Mouse (Mus musculus): ENCODE measurements around the gene Smg9. TPM values are rescaled to one million over a fixed set of nuclear protein-coding genes. Genes with fewer than 3 reads are reported as not detected.
A peak's percentile ranks its signal among the peaks of the same experiment; 100 is the strongest.

The Smg9 gene
- total RNA-seq (2014; rRNA removed) = 34.5 and 52.3 TPM in 2 replicates
- 27.4 and 29.7 TPM in 2 replicates for polyA plus RNA-seq (2015; fragmentation: Nextera tagmentation; extraction: Ambion mirVana)

DNA sequence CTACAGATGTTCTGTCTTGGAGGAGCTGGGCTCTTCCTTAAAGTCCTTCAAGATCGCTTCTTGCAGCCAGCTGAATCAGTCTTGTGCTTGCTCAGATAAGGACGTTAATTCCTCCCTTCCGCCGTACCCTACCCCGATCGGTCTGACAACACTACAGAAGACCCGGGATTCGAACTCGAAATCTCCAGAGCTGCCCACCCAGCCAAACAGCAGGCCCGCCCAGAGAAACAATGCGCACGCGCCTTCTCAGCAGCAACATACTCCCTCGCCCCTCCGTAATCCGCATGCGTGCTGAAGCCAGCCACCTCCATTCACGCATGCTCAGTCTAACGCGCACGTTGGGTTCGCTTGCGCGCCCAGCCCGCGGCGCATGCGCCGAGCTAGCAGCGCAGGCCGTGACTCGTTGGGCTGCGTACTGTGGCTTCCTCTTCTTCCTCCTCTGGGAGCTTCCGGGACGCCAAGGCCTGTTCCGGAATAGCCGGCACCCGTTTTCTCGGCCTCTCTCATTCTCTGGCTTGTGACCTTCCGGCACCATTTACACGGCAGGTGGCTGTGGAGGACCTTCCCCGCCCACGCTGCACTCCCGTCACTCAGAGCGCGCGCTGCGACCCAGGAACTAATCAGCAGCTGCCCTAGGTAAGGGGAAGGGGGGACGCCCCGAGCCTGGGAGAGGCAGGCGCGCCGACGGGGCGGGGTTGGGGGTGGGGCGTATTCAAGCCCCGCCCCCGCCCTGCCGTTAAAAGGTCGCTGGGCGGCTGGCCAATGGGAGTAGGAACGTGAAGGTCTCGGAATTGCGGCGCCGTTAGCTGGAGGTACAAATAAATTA is at the start of gene Smg9:
Gene Smg9 (plus strand): TSS at position 364 of the 826 bp plus-strand sequence.
- Histone ChIP-seq H3K9me3 (ENCODE audit: low read length) (no peaks in the 10 kb centered on the region), H3K4me2 (ENCODE audit: low read depth, low read length) (peak within 1 kb of the TSS; percentile 59), H3K4me1 (ENCODE audit: insufficient read depth, low read length) (no peaks in the 10 kb centered on the region; the same call in 1 of the 2 replicates), H3K27me3 (ENCODE audit: insufficient read depth, low read length) (no peaks in the 10 kb centered on the region), H3K36me3 (ENCODE audit: insufficient read depth, low read length) (peaks cover 2% of the 10 kb centered on the region; the same call in 1 of the 2 replicates), H3K4me3 (ENCODE audit: low read length) (peak within 1 kb of the TSS; percentile 56), H3K27ac (peak within 1 kb of the TSS; percentile 96), H3K9ac (replicated peaks; ENCODE audit: low read length) (peak within 1 kb of the TSS; percentile 60)
- DNase-seq (ENCODE audit: low spot score) (peak; percentile 100), ATAC-seq (peak; percentile 96)
- peak; percentile 8; the same call in 1 of the 2 replicates for TF ChIP-seq CTCF (IDR thresholded peaks at IDR 0.05; ENCODE audit: low read depth)
- WGBS = 3% methylated on average over 66 of the region's 66 CpGs

DNA sequence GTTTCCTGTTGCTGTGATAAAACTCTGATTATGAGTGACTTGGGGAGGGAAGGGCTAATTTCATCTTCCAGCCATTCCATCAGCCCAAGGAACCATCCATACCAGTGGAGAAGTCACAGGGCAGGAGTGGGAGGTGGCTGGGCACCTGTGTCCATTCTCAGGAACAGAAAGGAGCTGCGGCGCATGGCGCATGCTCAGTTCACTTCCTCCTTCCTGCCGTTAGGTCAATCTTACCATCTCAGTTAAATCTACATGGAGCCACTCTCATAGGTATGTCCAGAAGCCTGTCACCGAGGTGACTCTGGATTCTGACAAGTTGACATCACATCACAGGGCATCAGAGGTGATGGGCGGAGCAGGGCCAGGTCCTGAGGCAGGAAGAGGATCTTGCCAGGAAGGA is 43.8 kb upstream of the Smg9 start:
- Histone ChIP-seq H3K9ac (replicated peaks; ENCODE audit: low read length) (no peak overlapping the region), H3K27me3 (ENCODE audit: insufficient read depth, low read length) (no peaks in the 10 kb centered on the region), H3K27ac (no peak overlapping the region), H3K9me3 (ENCODE audit: low read length) (no peaks in the 10 kb centered on the region), H3K4me2 (ENCODE audit: low read depth, low read length) (no peak overlapping the region), H3K4me3 (ENCODE audit: low read length) (no peak overlapping the region), H3K4me1 (ENCODE audit: insufficient read depth, low read length) (no peaks in the 10 kb centered on the region), H3K36me3 (ENCODE audit: insufficient read depth, low read length) (no peaks in the 10 kb centered on the region)
- ATAC-seq (no peak), DNase-seq (ENCODE audit: low spot score) (no peak)
- no peak for TF ChIP-seq CTCF (IDR thresholded peaks at IDR 0.05; ENCODE audit: low read depth)
- 85% methylated on average over 6 of the region's 6 CpGs for WGBS

DNA sequence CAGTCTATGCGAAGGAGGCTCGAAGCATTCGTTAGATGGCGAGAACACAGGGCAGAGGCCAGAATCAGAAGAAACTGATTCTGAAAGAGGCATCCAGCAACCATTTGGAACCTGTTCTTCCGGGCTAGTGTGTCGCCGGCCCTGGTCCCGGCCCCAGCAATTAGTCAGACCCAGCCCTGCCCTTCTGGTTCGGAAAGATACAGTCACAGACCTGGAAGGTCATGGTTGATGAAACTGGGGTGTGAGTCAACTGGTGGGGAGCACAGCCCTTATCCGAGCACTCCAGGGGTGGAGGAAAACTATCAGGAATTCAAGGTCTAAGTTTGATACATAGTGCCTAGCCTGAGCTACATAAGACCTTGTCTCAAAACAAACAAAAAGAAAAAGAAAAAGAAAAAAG is 43.3 kb upstream of the Smg9 start:
- no peak for TF ChIP-seq CTCF (IDR thresholded peaks at IDR 0.05; ENCODE audit: low read depth)
- H3K9ac ChIP-seq (replicated peaks; ENCODE audit: low read length) = no peak overlapping the region
- no peak for DNase-seq (ENCODE audit: low spot score)
- 82% methylated on average over 10 of the region's 10 CpGs for WGBS
- H3K36me3 ChIP-seq (ENCODE audit: insufficient read depth, low read length) = no peaks in the 10 kb centered on the region
- no peak overlapping the region for H3K4me2 ChIP-seq (ENCODE audit: low read depth, low read length)
- no peaks in the 10 kb centered on the region for H3K27me3 ChIP-seq (ENCODE audit: insufficient read depth, low read length)
- H3K27ac ChIP-seq = no peak overlapping the region
- ATAC-seq = no peak
- no peak overlapping the region for H3K4me3 ChIP-seq (ENCODE audit: low read length)
- H3K9me3 ChIP-seq (ENCODE audit: low read length) = no peaks in the 10 kb centered on the region
- H3K4me1 ChIP-seq (ENCODE audit: insufficient read depth, low read length) = no peaks in the 10 kb centered on the region

DNA sequence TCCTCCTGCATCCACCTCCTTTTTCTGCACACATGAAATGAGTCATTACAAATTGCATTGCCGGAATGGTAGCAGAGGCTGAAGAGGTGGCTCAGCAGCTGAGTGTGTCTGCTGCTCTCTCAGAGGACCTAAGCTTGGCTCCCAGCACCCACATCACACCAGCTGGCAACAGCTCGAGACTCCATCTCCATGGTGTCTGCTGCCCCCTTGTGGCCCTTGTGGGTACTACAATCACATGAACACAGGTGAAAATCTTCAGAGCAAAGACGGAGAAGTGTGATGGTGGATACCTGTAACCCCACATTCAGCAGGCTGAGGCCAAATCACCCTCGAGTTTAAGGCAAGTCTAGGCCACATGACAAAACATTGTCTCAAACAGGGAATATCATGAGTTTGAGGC is 41.5 kb upstream of the Smg9 start:
- 48% methylated on average over 4 of the region's 4 CpGs for WGBS
- H3K27ac ChIP-seq = no peak overlapping the region
- ATAC-seq = no peak

DNA sequence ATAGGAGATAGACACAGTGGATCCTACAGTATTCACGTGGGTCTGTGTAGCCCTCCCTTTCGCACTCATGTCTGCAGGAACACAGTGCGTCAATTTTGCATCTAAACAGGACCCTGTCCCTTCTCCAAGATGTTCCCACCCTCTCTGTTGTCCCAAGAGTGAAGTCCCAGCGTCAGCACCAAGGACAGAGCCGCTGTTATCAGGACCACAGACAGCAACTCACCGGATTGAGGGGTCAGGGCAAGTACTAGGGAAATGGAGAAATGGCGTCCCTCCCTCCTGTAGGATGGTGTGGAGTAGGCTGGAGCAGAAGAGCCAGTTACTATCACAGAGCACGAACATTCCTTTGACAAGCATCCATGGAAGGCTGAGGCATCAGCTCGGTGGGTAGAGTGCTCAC is 40.1 kb upstream of the Smg9 start:
- ATAC-seq (no peak), DNase-seq (ENCODE audit: low spot score) (no peak)
- WGBS = 24% methylated on average over 9 of the region's 9 CpGs
- no peak overlapping the region for H3K4me3 ChIP-seq (ENCODE audit: low read length)
- no peaks in the 10 kb centered on the region for H3K27me3 ChIP-seq (ENCODE audit: insufficient read depth, low read length)
- no peak overlapping the region for H3K27ac ChIP-seq
- H3K36me3 ChIP-seq (ENCODE audit: insufficient read depth, low read length) = no peaks in the 10 kb centered on the region
- no peak for TF ChIP-seq CTCF (IDR thresholded peaks at IDR 0.05; ENCODE audit: low read depth)
- no peak overlapping the region for H3K9ac ChIP-seq (replicated peaks; ENCODE audit: low read length)
- no peaks in the 10 kb centered on the region for H3K9me3 ChIP-seq (ENCODE audit: low read length)
- no peaks in the 10 kb centered on the region for H3K4me1 ChIP-seq (ENCODE audit: insufficient read depth, low read length)
- H3K4me2 ChIP-seq (ENCODE audit: low read depth, low read length) = no peak overlapping the region

More for the DNA sequence above, 41.5 kb upstream of the Smg9 start:
- H3K4me2 ChIP-seq (ENCODE audit: low read depth, low read length) = no peak overlapping the region
- DNase-seq (ENCODE audit: low spot score) = no peak
- H3K27me3 ChIP-seq (ENCODE audit: insufficient read depth, low read length) = no peaks in the 10 kb centered on the region
- H3K4me1 ChIP-seq (ENCODE audit: insufficient read depth, low read length) = no peaks in the 10 kb centered on the region
- no peaks in the 10 kb centered on the region for H3K36me3 ChIP-seq (ENCODE audit: insufficient read depth, low read length)
- H3K9ac ChIP-seq (replicated peaks; ENCODE audit: low read length) = no peak overlapping the region
- no peaks in the 10 kb centered on the region for H3K9me3 ChIP-seq (ENCODE audit: low read length)
- no peak overlapping the region for H3K4me3 ChIP-seq (ENCODE audit: low read length)
- TF ChIP-seq CTCF (IDR thresholded peaks at IDR 0.05; ENCODE audit: low read depth) = peak; percentile 54

DNA sequence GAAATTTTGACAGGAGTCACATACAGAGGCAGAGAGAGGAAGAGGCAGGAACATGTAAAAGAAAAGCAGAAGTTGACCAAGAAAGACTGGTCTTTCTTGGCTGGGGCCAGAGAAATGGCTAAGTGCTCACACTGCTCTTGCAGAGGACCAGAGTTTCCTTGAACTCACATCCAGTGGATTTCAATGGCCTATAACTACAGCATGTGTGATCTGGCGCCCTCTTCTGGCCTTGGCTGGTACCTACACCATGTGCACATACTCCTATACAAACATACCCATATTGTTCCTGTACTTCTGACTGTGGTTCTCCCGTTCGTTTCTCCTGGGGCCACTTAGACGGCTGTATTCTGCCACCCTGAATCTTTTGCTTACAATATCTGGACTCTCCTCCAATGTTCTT is 38.4 kb upstream of the Smg9 start:
- Histone ChIP-seq H3K9ac (replicated peaks; ENCODE audit: low read length) (no peak overlapping the region), H3K9me3 (ENCODE audit: low read length) (no peaks in the 10 kb centered on the region), H3K36me3 (ENCODE audit: insufficient read depth, low read length) (no peaks in the 10 kb centered on the region), H3K4me1 (ENCODE audit: insufficient read depth, low read length) (peaks cover 3% of the 10 kb centered on the region; the same call in 1 of the 2 replicates), H3K27me3 (ENCODE audit: insufficient read depth, low read length) (no peaks in the 10 kb centered on the region), H3K4me2 (ENCODE audit: low read depth, low read length) (no peak overlapping the region), H3K4me3 (ENCODE audit: low read length) (no peak overlapping the region), H3K27ac (no peak overlapping the region)
- 62% methylated on average over 4 of the region's 4 CpGs for WGBS
- DNase-seq (ENCODE audit: low spot score) (peak; percentile 22), ATAC-seq (no peak)
- peak; percentile 51 for TF ChIP-seq CTCF (IDR thresholded peaks at IDR 0.05; ENCODE audit: low read depth)

DNA sequence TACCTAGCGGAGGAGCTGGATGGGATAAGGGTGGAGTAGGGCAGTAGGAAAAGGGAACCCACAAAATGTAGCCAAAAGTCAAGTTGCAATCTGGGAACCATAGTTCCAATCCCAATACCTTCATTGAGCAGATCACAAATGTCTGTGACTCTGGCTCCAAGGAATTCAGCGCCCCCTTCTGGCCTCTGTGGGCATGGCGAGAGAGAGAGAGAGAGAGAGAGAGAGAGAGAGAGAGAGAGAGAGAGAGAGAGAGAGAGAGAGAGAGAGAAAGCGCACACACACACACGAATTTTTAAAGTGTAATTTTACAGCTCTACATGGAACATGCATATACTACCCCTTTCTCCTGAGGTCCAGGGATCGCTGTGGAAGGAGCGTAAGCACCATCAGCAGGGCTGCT is 36.2 kb upstream of the Smg9 start:
- peak; percentile 64 for TF ChIP-seq CTCF (IDR thresholded peaks at IDR 0.05; ENCODE audit: low read depth)

More for the DNA sequence above, 36.2 kb upstream of the Smg9 start:
- Histone ChIP-seq H3K9ac (replicated peaks; ENCODE audit: low read length) (no peak overlapping the region), H3K27ac (no peak overlapping the region), H3K27me3 (ENCODE audit: insufficient read depth, low read length) (no peaks in the 10 kb centered on the region), H3K36me3 (ENCODE audit: insufficient read depth, low read length) (no peaks in the 10 kb centered on the region), H3K4me2 (ENCODE audit: low read depth, low read length) (no peak overlapping the region), H3K4me3 (ENCODE audit: low read length) (no peak overlapping the region), H3K4me1 (ENCODE audit: insufficient read depth, low read length) (peaks cover 3% of the 10 kb centered on the region; the same call in 1 of the 2 replicates), H3K9me3 (ENCODE audit: low read length) (no peaks in the 10 kb centered on the region)
- WGBS = 22% methylated on average over 7 of the region's 7 CpGs
- peak; percentile 63 for DNase-seq (ENCODE audit: low spot score)
- ATAC-seq = no peak

All from hindbrain, postnatal 0 days (tissue).